Mouse (Mus musculus) spleen, adult 18-20 months (tissue): ENCODE measurements around the gene Olfr288.

Source experiments
- DNase-seq, 2 experiments: peaks; one replicate each; pipeline ENCODE4 v3.0.0; 2022; ENCODE audit warnings: mixed read lengths in 2 of 2

The Olfr288 gene

DNA sequence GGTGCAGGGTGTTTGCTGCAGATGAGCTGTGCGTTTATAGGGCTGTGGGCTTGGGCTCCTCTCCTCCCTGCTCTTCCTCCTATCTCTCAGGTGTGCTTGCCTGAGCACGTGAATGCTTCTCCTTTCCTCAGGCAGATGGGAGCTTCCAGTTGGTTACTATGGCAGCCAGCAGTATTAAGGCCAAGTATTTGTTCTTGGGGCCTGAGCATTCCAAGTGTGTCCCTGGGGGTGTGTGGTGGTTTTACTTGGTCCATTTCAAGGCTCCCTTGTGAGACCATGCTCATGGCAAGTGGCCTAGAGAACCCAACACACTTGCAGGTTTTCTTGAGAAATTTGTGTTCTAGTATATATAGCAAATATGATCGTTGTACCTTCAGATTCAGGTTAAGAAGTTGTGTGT lies at the start of gene Olfr288:
Gene Olfr288, minus strand, starts transcription at position 101 of the 400 bp plus-strand sequence.
- DNase-seq, result no peak

DNA sequence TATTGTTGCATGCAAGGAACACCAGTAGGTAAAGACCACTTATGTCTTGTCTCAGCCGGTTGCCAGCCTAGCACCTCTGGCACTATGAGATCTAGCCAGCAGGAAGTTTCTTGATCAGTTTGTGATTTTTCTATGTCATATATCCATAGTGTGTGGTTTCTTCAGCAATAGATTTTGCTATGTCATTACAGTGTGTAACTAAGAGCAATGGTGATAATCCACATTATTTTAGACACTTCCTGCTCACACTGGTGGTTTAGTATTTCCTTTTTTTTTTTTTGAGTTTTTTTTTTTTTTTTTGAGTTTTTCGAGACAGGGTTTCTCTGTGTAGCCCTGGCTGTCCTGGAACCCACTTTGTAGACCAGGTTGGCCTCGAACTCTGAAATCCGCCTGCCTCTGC lies 40.1 kb upstream of the Olfr288 start:
- DNase-seq, result no peak

DNA sequence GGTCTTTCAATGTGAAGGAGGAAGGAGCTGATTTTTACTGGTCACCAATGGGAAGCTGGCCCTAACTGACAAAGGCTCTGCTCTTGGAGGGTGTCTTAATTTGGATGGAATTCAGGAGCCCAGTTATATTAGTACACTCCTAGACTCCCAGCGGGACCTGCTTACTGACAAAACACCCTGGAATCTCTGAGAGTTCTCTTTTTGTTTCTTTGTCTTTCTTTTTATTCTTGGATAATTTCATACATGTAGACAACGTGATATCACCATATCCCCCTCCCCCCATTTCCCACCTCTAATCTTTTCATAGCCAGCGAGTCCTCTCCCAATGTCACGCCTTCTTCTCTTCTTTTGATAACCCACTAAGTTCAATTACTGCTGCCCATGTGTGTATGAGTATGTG lies 39.0 kb upstream of the Olfr288 start, which contains the start of gene Olfr286:
Gene Olfr286, minus strand, starts transcription at position 101 of the 400 bp plus-strand sequence.
- DNase-seq, result no peak

DNA sequence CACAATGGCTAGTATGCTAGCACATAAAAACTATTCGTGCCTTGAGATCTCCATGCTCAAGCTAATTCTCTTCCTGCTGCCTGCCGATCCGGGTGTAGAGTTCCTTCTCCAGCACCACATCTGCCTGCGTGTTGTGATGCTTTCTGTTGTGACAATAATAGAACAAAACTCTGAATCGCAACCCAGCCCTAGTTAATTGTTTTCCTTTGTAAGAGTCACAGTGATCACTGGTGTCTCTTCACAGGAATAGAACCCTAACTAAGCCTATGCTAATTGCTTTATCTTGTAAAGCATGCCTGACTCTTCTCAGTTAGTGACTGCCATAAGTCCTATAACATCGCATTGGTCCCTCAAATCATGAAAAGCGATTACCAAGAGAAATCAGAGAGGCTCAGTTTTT lies 30.8 kb upstream of the Olfr288 start:
- DNase-seq, result no peak

DNA sequence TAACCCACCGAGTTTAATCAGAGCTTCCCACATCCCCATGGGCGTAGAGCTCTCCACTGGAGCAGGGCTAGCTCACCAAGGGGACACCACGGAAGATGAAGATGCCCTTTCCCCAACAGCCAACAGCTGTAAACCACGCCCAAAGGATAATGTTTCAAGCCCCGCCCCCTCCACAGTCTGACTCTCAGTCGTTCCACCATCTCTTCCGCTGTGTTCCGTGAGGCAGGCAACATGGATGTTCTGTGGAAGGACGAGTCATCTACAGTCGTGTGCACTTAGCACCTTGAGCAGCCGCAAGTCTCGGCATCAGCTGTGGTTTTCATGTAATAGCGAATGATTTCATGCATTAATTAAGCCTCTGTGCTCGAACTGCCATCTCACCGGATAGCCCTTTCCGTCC lies 30.3 kb upstream of the Olfr288 start:
- DNase-seq, result no peak

DNA sequence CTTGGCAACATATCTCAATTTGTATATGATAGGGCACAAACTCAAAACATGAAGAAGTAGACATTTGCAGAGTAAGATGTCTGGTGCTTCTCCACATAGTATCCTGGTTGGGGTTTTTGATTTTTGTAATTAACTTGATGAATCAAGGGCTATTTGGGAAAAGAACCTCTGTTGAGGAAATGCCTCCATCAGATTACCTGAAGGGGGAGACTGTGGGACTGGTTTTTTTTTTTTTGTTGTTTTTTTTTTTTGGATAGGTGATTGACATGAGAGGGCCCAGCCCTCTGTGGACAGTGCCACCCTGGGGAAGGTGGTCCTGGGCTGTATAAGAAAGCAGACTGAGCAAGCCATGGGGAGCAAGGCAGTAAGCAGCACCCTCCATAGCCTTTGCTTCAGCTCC lies 27.0 kb upstream of the Olfr288 start:
- no peak for DNase-seq

DNA sequence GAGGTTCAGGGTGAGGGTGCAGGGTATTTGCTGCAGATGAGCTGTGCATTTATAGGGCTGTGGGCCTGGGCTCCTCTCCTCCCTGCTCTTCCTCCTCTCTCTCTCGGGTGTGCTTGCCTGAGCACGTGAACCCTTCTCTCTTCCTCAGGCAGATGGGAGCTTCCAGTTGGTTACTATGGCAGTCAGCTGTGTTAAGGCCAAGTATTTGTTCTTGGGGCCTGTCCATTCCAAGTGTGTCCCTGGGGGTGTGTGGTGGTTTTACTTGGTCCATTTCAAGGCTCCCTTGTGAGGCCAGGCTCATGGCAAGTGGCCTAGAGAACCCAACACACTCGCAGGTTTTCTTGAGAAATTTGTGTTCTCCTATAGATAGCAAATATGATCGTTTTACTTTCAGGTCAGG lies 25.5 kb upstream of the Olfr288 start, which contains the start of the genes Gm44579 and Olfr287:
Gene Gm44579, minus strand, starts transcription at position 101 of the 400 bp plus-strand sequence.
Gene Olfr287, minus strand, starts transcription at position 180 of the 400 bp plus-strand sequence.
- no peak for DNase-seq

DNA sequence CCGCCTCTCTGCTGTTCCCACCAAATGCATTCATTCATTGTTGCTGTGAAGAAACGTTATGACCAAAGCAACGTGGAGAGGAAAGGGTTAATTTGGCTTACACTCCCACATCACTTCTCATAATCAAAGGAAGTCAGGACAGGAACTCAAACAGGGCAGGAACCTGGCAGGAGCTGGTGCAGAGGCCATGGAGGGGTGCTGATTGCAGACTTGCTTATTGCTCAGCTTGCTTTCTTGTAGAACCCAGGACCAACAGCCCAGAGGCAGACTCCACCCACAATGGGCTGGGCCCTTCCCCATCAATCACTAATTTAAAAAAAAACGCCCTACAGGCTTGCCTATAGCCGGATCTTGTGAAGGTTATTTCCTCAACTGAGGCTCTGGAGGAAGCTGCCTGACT lies 18.8 kb upstream of the Olfr288 start:
- no peak for DNase-seq

DNA sequence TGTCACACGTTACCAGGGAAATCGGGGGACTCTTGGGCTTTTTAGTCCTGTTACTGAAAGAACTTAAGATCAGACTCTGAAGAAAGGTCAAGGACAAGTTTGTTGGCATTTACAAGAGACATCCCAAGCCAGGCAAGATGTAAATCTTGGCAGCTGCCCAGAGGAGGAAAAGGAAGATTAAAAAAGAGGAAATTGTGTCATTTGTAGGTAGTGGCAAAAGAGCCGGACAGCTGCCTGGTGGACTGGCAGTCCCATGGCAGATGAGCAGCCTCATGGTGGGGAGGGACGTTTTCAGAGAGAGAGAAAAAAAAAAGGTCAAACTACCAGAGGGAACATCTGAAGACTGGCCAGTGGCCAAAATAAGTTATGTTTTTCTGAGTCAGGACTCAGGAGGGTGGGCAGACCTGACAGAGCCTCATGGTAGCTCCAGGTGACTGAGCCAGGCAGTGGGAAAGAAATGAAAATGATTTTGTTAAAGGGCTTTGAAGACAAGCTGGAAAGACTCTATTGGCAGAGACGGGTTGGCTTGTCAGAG lies 18.1 kb upstream of the Olfr288 start:
- DNase-seq, result no peak

DNA sequence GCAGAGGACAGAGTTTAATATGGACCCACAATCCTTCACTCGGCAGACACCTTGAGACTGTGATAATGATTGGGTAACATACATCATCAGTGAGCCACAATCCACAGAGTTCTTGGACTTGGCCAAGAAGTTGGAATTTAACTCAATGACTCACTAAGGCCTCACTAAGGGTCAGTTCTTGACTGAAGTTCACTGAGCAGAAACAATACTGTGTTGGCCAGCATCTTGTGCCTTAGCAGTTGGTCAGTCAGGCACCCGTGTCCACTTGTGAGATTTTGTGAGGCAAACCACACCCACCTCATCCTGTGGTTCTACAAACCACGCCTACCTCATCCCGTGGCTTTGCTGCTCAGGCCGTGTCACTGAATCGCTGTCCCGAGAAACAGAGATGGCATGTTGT lies 14.3 kb upstream of the Olfr288 start:
- no peak for DNase-seq

DNA sequence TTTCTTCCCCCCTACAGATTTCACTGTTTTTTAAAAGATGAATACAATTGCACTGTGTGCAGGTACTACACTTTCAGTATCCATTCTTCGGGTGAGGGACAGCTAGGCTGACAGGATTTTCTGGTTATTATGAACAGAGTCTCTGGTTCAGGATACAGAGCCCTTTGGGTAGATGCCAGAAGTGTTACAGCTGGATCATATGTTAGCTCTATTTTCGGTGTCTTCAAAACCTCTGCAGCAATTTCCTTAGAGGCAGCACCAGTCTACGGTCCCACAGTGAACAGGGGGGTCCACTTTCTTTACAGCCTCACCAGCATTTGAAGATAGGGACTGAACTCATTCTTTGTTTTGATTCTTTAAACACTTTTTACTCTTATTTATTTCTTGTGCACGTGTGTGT lies 10.9 kb downstream of the Olfr288 start:
- DNase-seq, result no peak

DNA sequence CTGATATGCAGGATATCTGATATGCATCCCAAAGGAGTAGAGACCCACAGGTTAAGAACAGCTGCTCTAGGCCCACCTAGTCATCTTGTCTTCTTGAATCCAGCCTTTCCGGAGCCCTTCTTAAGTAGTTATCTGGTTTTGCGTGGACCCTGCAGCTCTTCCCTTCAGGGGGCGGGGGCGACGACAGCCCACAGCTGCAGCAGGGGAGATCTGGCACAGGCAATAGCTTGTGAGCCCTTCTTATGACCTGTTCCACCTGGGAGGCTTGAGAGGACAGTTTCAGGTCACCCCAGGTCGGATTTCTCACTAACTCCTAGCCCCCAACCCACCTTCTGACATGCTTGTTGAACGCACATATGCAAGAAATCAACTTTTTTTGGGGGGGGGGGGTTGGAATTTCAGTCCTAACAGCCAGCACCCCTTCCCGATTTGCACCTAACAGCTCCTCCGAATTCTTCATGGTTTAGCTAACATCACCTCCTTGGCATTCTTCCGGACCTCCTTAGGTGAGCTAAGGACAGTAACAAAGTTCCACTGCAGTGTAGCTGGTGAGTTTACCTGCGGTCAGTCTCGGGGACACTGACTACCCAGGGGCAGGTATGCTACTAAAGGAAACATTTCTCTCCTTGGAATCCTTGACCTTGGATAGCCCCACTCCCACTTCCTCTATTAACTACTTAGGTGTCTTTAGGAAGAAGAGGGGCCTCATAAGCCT lies 13.3 kb downstream of the Olfr288 start:
- DNase-seq, result no peak

DNA sequence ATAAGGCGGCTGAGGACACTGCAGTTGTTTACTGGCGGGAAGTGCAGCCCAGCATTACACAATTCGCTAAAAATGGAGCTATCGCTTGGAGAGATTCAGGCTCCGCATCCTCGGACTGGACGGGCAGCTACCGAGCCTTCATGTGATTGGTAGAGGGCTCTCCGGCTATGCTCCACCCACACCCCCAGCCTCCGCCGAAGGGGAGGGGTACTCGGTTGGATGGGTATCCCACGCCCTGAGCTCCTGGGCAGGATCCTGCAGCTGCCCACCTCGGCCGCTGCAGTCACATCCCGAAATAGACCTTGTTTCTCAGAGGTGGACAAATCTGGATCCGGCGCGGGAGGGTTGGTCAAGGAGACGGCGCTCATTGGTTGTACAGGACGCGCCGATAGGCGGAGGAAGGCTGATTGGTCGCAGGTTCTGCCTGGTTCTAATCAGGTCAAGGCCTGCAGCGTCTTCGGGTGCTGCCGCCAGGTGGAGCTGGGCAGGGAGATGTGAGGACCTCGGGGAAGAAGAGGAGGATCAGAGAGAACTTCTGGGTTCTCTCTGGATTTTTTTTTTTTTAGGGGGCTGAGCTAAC lies 14.1 kb downstream of the Olfr288 start:
- peak; percentile 62 to 76 for DNase-seq

DNA sequence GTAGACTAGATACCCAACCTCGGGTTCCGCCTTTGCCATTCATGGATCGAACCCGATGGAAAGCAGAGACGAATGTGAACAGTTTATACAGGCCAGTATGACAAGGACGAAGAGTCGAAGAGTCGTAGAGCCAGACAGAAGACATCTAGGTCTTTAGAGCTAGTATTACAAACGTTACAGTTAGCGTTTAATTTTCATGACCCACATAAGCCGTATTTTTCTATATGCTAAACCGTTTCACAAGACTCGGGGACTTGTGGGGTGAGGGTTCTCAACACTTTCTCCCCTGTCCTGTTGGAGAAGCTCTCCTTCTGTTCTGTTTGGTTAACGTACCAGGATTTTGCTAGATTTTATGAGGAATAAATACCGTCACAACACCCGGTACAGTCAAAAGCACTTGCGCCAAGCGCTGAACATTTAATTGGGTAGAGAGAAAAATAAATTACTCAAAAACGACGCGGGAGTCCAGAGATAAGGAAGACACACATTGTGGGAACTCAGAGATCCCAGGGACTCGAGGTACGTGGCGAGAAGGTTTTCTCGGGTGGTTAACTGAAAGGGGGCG lies 14.7 kb downstream of the Olfr288 start:
- no peak for DNase-seq

DNA sequence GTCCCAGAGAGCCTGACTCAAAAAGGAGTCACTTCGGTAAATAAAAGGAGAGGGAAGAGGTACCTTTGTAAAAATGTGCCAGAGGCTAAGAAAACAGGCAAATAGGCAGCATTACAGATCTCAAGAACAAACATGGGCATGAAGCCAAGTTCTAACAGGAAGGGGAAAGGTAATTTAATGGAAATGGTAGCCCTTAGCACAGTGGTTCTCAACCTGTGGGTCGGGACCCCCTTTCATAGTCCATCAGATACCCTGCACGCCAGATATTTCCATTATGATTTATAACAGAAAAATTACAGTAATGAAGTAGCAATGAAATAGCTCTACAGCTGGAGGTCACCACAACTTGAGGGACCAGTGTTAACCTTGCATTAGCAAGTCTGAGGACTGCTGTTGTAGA lies 18.0 kb downstream of the Olfr288 start:
- no peak for DNase-seq

DNA sequence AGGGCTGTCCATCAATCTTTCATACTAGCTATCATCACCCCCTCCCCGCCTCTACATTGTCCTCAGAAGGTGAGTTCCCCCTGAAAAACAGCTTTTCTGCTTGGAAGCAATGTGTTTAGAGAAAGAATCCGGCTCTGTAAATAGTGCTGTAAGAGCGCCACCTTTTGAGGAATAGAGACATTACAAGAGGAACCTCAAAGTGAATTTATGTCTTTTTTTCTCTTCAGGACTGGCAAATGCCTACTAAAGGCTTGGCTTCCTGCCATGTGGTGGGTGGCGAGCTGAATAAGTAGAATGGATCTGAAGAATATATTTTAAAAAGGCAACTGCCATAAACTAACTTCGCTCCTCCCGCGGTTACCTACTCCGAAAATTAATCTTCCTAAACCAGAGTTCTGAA lies 21.5 kb downstream of the Olfr288 start:
- DNase-seq, result no peak

DNA sequence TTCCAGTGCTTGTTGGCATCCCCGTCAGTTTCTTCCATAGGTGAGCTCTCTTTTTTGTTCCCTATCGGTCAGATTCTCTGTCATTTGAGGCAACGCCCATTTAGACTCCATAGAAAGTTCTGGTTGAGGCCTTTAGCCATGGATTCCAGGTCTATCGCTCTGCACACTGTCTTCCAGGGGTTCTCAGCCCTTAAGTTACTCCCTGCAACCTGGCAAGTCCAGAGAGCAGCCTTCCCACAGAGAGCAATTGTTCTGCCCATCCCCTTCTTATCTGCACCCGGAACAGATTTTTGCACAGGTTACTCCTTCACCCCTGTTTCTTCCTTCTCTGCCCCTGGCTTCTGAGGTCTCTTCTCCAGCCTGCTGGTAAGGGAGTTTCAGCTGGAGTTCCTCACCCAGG lies 23.2 kb downstream of the Olfr288 start:
- DNase-seq, result no peak

DNA sequence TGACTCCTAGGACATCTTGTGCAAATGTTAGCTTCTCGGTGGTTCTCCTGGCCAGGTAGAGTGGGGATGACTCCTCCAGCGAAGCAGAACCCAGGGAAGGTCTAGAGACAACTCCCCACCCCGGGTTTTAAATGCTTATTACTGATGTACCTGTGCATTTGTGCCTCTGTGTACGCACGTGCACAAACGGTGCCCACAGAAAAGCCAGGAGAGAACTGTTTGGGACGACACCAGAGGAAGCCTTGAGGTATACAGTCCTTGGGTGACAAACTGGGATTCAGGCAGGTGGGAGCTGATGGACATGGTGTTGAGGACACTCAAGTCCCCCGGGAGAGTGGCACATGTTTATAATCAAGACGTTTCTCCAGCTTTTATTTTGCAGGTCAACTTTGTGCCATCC lies 24.4 kb downstream of the Olfr288 start:
- no peak for DNase-seq

DNA sequence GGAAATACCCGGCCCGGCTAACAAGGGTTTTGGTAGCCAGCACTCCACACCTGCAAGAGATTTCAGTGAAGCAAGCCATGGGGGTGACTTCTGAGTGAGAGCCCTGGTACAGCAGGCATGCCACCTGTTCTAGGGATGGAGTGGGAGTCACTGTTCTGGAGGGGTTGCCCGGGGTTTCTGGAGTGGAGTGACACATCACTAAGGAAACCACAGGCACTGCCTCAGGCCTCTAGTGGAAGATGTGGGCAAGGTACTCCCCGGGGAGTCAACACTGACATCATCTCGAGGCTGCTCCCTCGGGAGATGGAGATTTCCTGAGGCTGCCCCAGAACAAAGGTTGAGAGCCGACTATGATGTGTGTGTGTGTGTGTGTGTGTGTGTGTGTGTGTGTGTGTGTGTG lies 25.0 kb downstream of the Olfr288 start:
- no peak for DNase-seq

DNA sequence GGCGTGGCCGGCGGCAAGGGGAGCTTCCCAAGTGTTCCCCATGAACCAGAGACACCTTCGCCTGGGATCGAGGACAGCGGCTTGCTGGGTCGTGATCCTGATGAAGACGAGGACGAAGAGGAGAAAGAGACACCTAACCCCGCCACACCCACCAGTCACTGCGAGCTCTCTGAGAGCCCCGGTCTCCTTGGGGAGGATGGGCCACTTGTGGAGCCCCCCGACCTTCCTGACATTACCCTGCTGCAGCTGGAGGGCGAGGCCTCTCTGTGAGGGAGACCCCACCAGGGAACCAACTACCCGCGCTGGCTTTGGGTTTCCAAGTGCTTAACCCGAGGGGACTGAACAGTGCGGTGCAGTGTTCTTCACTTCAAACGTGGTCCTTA lies 26.7 kb downstream of the Olfr288 start:
- DNase-seq, result no peak

DNA sequence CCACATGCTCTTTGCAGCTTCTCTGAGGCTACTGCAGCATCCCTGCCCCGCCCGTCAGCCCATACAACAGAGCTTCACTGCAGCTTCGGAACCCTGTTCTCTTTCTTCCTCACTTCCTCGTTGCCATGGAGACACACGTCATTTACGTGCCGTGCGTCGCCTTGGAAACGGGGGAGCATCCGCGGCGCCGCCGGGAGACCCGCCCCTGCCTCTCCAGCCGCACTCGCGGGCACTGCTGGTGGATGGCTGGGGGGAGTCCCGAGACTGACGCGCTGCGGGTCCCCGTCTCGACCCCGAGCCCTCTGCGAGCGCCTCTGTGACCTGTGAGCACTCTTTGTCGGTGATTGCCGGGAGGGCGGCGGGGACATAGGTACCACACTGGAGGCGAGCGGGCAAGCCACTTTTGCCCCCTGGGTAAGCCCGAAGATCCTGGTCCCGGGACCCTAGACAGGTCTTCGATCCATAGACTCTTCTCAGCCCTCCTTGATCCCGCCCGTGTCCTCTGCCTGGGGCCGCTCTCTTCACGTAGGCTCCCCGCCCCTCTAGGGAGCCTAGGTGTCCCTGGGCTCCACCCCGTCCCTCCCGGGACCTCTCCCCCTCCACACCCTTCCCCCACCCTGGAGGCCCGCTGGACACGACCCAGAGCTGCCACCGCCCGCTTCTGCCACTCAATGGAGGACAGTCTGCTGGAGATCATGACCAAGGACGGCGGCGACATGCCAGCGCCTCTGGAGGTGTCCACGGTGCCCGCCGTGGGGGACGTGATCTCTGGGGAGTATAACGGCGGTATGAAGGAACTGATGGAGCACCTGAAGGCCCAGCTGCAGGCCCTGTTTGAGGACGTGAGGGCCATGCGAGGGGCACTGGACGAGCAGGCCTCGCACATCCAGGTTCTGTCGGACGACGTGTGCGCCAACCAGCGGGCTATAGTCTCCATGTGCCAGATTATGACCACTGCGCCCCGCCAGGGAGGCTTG lies 27.4 kb downstream of the Olfr288 start:
- DNase-seq, result peak; percentile 42 to 50

DNA sequence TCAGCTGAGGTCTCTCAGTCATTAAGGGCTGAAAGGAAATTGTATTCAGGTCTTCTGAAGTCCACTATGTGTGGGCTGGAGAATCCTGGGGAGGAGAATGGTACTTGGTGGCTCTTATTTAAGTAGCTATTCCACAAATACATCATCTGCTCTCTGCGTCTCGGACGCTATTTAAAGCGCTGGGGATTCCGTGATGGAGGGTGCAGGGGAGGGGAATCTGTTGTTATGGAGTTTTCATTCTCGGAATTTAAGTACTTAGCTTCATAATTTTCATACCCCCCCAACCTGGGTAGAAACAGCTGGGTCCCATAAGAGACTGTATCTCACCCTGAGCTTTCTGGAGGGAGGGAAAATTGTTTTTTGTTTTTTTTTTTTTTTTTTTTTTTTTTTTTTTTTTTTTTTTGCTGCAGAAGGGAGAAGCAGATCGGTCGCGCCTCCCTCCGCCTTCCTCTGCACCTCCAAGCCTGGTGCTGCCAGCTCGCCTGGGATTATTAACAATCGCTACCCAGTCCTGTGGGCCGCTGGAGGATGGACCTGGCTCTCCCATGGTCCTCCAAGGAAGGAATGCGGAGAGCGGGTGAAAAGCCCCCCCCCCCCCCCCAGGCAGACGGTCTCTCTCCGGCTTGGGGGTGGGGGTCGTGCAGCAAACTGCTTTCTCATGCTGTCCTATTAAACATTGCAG lies 28.2 kb downstream of the Olfr288 start, which contains the start of gene Ccdc184:
Gene Ccdc184, plus strand, starts transcription at position 196 of the 682 bp plus-strand sequence.
- DNase-seq, result no peak
